8 mouse cellular contexts compared by ENCODE assay signal in genomic region chr11:118104001-118104400, GRCm38 (mm10). TPM values are rescaled to one million over a fixed set of nuclear protein-coding genes. Genes with fewer than 3 reads are reported as not detected.
A peak's percentile ranks its signal among the peaks of the same experiment; 100 is the strongest.
DNase-seq lines count a peak whose midpoint lies in the region; ATAC-seq and TF ChIP-seq lines count a peak whose summit lies in the region.

No protein-coding gene starts in this region.

- 0 out of 2 replicates have a peak overlapping the region, but pooled peaks have one; percentile 11 for H3K27ac ChIP-seq in embryonic facial prominence, embryonic 12.5 days
- no peak overlapping the region for H3K27ac ChIP-seq in kidney, embryonic 16.5 days (ENCODE audit: low read length)
- H3K27ac ChIP-seq in liver, adult 2 months (replicated peaks; ENCODE audit: insufficient read depth, low read depth, low read length), result no peak overlapping the region
- H3K27ac ChIP-seq in neural tube, embryonic 13.5 days (replicated peaks), result no peak overlapping the region
- H3K27ac ChIP-seq in testis, adult 2 months (ENCODE audit: control insufficient read depth, insufficient read depth, low read depth, low read length), result no peak overlapping the region

- H3K79me2 ChIP-seq in liver, adult 2 months (ENCODE audit: control insufficient read depth, insufficient read depth, low read length), result no peaks in the 10 kb centered on the region

- H3K9ac ChIP-seq in embryonic facial prominence, embryonic 12.5 days, result no peak overlapping the region
- no peak overlapping the region for H3K9ac ChIP-seq in kidney, embryonic 16.5 days (replicated peaks; ENCODE audit: low read length)
- no peak overlapping the region for H3K9ac ChIP-seq in liver, adult 2 months (ENCODE audit: low read depth, low read length)
- H3K9ac ChIP-seq in neural tube, embryonic 13.5 days, result no peak overlapping the region

- 11% methylated on average over 5 of the region's 5 CpGs for WGBS in embryonic facial prominence, embryonic 12.5 days
- 6% methylated on average over 5 of the region's 5 CpGs for WGBS in kidney, embryonic 16.5 days
- under 1% methylated on average over 5 of the region's 5 CpGs for WGBS in liver, adult 2 months
- 15% methylated on average over 5 of the region's 5 CpGs for WGBS in neural tube, embryonic 13.5 days

- 0 out of 2 replicates have a peak, but pooled peaks cover 6% of the 10 kb centered on the region for H3K4me1 ChIP-seq in embryonic facial prominence, embryonic 12.5 days
- no peaks in the 10 kb centered on the region; the same call in 1 of the 2 replicates for H3K4me1 ChIP-seq in kidney, embryonic 16.5 days (ENCODE audit: insufficient read depth, low read length)
- no peaks in the 10 kb centered on the region for H3K4me1 ChIP-seq in liver, adult 2 months (ENCODE audit: control insufficient read depth, insufficient read depth, low read length)
- H3K4me1 ChIP-seq in neural tube, embryonic 13.5 days (replicated peaks), result no peaks in the 10 kb centered on the region
- no peaks in the 10 kb centered on the region for H3K4me1 ChIP-seq in testis, adult 2 months (ENCODE audit: control insufficient read depth, insufficient read depth, low read length)

- TF ChIP-seq POLR2A in liver, adult 2 months (IDR thresholded peaks at IDR 0.05; ENCODE audit: extremely low read depth, insufficient read depth, low read length), result no peak
- TF ChIP-seq POLR2A in testis, adult 2 months (IDR thresholded peaks at IDR 0.05; ENCODE audit: control insufficient read depth, low read depth, low read length), result no peak

- peak; percentile 83 to 88 for DNase-seq in adrenal gland, postnatal 36 days
- DNase-seq in heart, adult 8-10 months (ENCODE audit: low spot score), result peak; percentile 77
- peak; percentile 55 for DNase-seq in liver, adult 2 months (ENCODE audit: extremely low read depth, low read depth, low spot score)

- no peak overlapping the region for H3K4me2 ChIP-seq in embryonic facial prominence, embryonic 12.5 days (replicated peaks)
- H3K4me2 ChIP-seq in kidney, embryonic 16.5 days (replicated peaks; ENCODE audit: low read depth, low read length), result no peak overlapping the region
- no peak overlapping the region for H3K4me2 ChIP-seq in neural tube, embryonic 13.5 days

- peak; percentile 100 for TF ChIP-seq CTCF in liver, adult 2 months (IDR thresholded peaks at IDR 0.05; ENCODE audit: low read depth, low read length)
- peak; percentile 93; the same call in 1 of the 2 replicates for TF ChIP-seq CTCF in testis, adult 2 months (IDR thresholded peaks at IDR 0.05; ENCODE audit: control insufficient read depth, insufficient read depth, insufficient replicate concordance, low read depth, low read length)

- no peaks in the 10 kb centered on the region for H3K9me3 ChIP-seq in embryonic facial prominence, embryonic 12.5 days
- no peaks in the 10 kb centered on the region for H3K9me3 ChIP-seq in kidney, embryonic 16.5 days (ENCODE audit: low read length)
- no peaks in the 10 kb centered on the region for H3K9me3 ChIP-seq in neural tube, embryonic 13.5 days

- H3K27me3 ChIP-seq in embryonic facial prominence, embryonic 12.5 days, result no peaks in the 10 kb centered on the region
- no peaks in the 10 kb centered on the region for H3K27me3 ChIP-seq in kidney, embryonic 16.5 days (ENCODE audit: insufficient read depth, low read length)
- H3K27me3 ChIP-seq in liver, adult 2 months (ENCODE audit: control insufficient read depth, insufficient read depth, low read length), result no peaks in the 10 kb centered on the region
- no peaks in the 10 kb centered on the region for H3K27me3 ChIP-seq in neural tube, embryonic 13.5 days
- no peaks in the 10 kb centered on the region for H3K27me3 ChIP-seq in testis, adult 2 months (ENCODE audit: control insufficient read depth, insufficient read depth, low read length)

- peak; percentile 90 for ATAC-seq in CD4-positive, CD25-positive, alpha-beta regulatory T cell, adult 4 months
- ATAC-seq in embryonic facial prominence, embryonic 12.5 days (ENCODE audit: insufficient number of reproducible peaks, insufficient read depth, low FRiP score, low TSS enrichment), result no peak
- ATAC-seq in kidney, embryonic 16.5 days (ENCODE audit: low FRiP score, low TSS enrichment), result peak; percentile 66; the same call in 1 of the 2 replicates
- peak; percentile 83 for ATAC-seq in neural tube, embryonic 13.5 days (ENCODE audit: low read depth)

- no peaks in the 10 kb centered on the region for H3K36me3 ChIP-seq in embryonic facial prominence, embryonic 12.5 days
- H3K36me3 ChIP-seq in kidney, embryonic 16.5 days (ENCODE audit: insufficient read depth, low read length), result no peaks in the 10 kb centered on the region
- H3K36me3 ChIP-seq in liver, adult 2 months (ENCODE audit: control insufficient read depth, insufficient read depth, low read length), result no peaks in the 10 kb centered on the region
- H3K36me3 ChIP-seq in neural tube, embryonic 13.5 days, result no peaks in the 10 kb centered on the region
- no peaks in the 10 kb centered on the region for H3K36me3 ChIP-seq in testis, adult 2 months (ENCODE audit: control insufficient read depth, insufficient read depth, low read length)

- H3K4me3 ChIP-seq in embryonic facial prominence, embryonic 12.5 days, result no peak overlapping the region
- no peak overlapping the region for H3K4me3 ChIP-seq in kidney, embryonic 16.5 days (ENCODE audit: low read length)
- no peak overlapping the region; the same call in 1 of the 2 replicates for H3K4me3 ChIP-seq in liver, adult 2 months (ENCODE audit: insufficient read depth, low read depth, low read length)
- H3K4me3 ChIP-seq in neural tube, embryonic 13.5 days, result no peak overlapping the region
- no peak overlapping the region for H3K4me3 ChIP-seq in testis, adult 2 months (ENCODE audit: control insufficient read depth, low read depth, low read length)

RNA-seq across cellular contexts. Expression of gene Dnah17, which starts 26.4 kb away (rescaled TPM):
- under 1 TPM; 0.55 to 0.67 TPM for polyA plus RNA-seq in CD4-positive, CD25-positive, alpha-beta regulatory T cell, adult 4 months (2017; shearing (Covaris generic))
- under 1 TPM in 1 of 2 experiments, not detected in 1; 0.03 TPM for total RNA-seq in adrenal gland, postnatal 36 days (2021)
- polyA plus RNA-seq in embryonic facial prominence, embryonic 12.5 days (2016; fragmentation: Nextera tagmentation; extraction: Ambion mirVana), result 0.23 and 0.27 TPM in 2 replicates
- under 1 TPM; 0.03 to 0.66 (median 0.07) TPM for total RNA-seq in heart, adult 8-10 months (2022)
- polyA plus RNA-seq in kidney, embryonic 16.5 days (2015; fragmentation: Nextera tagmentation; extraction: Ambion mirVana), result 0.16 and 0.19 TPM in 2 replicates
- under 0.01 TPM in 2 replicates for total RNA-seq in liver, adult 2 months (2014; rRNA removed)
- under 0.01 TPM in 2 replicates for polyA plus RNA-seq in liver, adult 2 months (2012; rRNA removed)
- 0.22 and 0.23 TPM in 2 replicates for polyA plus RNA-seq in neural tube, embryonic 13.5 days (2015; fragmentation: Nextera tagmentation; extraction: Ambion mirVana)
- polyA plus RNA-seq in testis, adult 2 months (2012; rRNA removed), result 34.0 and 35.8 TPM in 2 replicates

Comparison
In these comparisons a context has a peak if more than half of its experiments do, and no peak if none do; other contexts are left out.
1. RNA of gene Dnah17, which starts 26.4 kb away (polyA plus RNA-seq): 34.0 to 35.8 TPM in testis, adult 2 months; 0.55 to 0.67 TPM in CD4-positive, CD25-positive, alpha-beta regulatory T cell, adult 4 months, 0.23 to 0.27 TPM in embryonic facial prominence, embryonic 12.5 days, 0.22 to 0.23 TPM in neural tube, embryonic 13.5 days, 0.16 to 0.19 TPM in kidney, embryonic 16.5 days and under 0.01 TPM in liver, adult 2 months; every median in the first group is over 10 times any median in the second.
2. Peak in every context shown above with its lines, with median percentiles within 50 percentile points of each other: DNase-seq.